Mouse (Mus musculus): ENCODE data around the gene Mgl2. TPM values are rescaled to one million over a fixed set of nuclear protein-coding genes. Genes with fewer than 3 reads are reported as not detected.
"Not testable (repeated sequence)": the region's sequence is repeated elsewhere in the genome, so short reads cannot be mapped to it uniquely, and the experiment has no call there.

Mgl2 gene
- polyA plus RNA-seq, 1 experiment: 1.2 TPM

- no peak overlapping the region for H3ac ChIP-seq (ENCODE audit: control insufficient read depth, insufficient read length)
- no peak for TF ChIP-seq POLR2A (IDR thresholded peaks at IDR 0.05; ENCODE audit: insufficient read length, low read depth)
- TF ChIP-seq MYOD1 (IDR thresholded peaks at IDR 0.05; ENCODE audit: control insufficient read depth in 1 of 3, insufficient read length in 2 of 3, low read depth in 2 of 3): no peak
- TF ChIP-seq REST (IDR thresholded peaks at IDR 0.05; ENCODE audit: insufficient read depth, insufficient read length): no peak
- TF ChIP-seq TCF12 (IDR thresholded peaks at IDR 0.05; ENCODE audit: insufficient read depth, poor library complexity, severe bottlenecking): no peak
- no peak for TF ChIP-seq SRF (IDR thresholded peaks at IDR 0.05; ENCODE audit: control insufficient read depth, insufficient read length, low read depth)
- no peak for TF ChIP-seq POLR2AphosphoS2 (IDR thresholded peaks at IDR 0.05; ENCODE audit: insufficient read length, low read depth)
- no peak for TF ChIP-seq TCF3 (IDR thresholded peaks at IDR 0.05; ENCODE audit: insufficient read length, low read depth)
- no peak for TF ChIP-seq CEBPB (IDR thresholded peaks at IDR 0.05; ENCODE audit: insufficient read depth, poor library complexity, severe bottlenecking)
- no peaks in the 10 kb centered on the region for H3K27me3 ChIP-seq (ENCODE audit: control insufficient read depth, insufficient read depth, insufficient read length)
Observed at GRCm38 (mm10) chr11:70110146-70110545, 20.0 kb upstream of the Mgl2 start.

DNA sequence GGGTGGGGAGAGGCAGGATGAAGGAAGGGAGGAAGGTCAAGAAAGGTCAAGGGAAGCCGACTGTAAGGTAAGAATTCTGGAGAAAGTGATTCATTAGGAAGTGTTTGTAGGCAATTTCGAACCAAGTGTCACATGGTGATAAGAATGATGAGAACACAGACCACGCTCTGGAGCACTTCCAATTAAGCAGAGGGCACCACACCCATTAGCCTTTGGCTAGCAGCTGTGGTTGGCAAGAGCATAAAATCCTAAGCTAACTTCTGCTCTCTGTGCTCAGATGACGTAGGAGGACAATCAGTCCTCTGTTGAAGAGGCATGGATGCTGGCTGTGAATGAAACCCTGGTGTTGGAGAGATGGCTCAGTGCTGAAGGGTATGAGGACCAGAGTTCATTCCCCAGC, 15.6 kb upstream of the Mgl2 start:
- H3K79me2 ChIP-seq (ENCODE audit: control insufficient read depth, insufficient read depth): no peaks in the 10 kb centered on the region
- no peak overlapping the region for H3ac ChIP-seq (ENCODE audit: control insufficient read depth, insufficient read length)
- H3K36me3 ChIP-seq (ENCODE audit: control insufficient read depth, insufficient read depth): no peaks in the 10 kb centered on the region
- H3K4me3 ChIP-seq: no peak overlapping the region
- H3K27me3 ChIP-seq (ENCODE audit: control insufficient read depth, insufficient read depth, insufficient read length): no peaks in the 10 kb centered on the region
- TF ChIP-seq MAX (IDR thresholded peaks at IDR 0.05; ENCODE audit: low read depth) (peak; percentile 62), MYOG (IDR thresholded peaks at IDR 0.05; ENCODE audit: control insufficient read depth in 1 of 3, insufficient read depth in 1 of 3, insufficient read length in 2 of 3, low read depth in 2 of 3) (peak in 1 of 3 experiments; percentile 51), CEBPB (IDR thresholded peaks at IDR 0.05; ENCODE audit: insufficient read depth, poor library complexity, severe bottlenecking) (no peak), MYOD1 (IDR thresholded peaks at IDR 0.05; ENCODE audit: control insufficient read depth in 1 of 3, insufficient read length in 2 of 3, low read depth in 2 of 3) (peak in 2 of 3 experiments; percentile 40 to 54), REST (IDR thresholded peaks at IDR 0.05; ENCODE audit: insufficient read depth, insufficient read length) (no peak), USF1 (IDR thresholded peaks at IDR 0.05; ENCODE audit: low read depth) (peak; percentile 65), E2F4 (IDR thresholded peaks at IDR 0.05; ENCODE audit: insufficient read depth) (no peak), POLR2AphosphoS2 (IDR thresholded peaks at IDR 0.05; ENCODE audit: insufficient read length, low read depth) (no peak), TCF12 (IDR thresholded peaks at IDR 0.05; ENCODE audit: insufficient read depth, poor library complexity, severe bottlenecking) (no peak), POLR2A (IDR thresholded peaks at IDR 0.05; ENCODE audit: insufficient read length, low read depth) (no peak), TCF3 (IDR thresholded peaks at IDR 0.05; ENCODE audit: insufficient read length, low read depth) (no peak), SRF (IDR thresholded peaks at IDR 0.05; ENCODE audit: control insufficient read depth, insufficient read length, low read depth) (no peak)
- H3K4me2 ChIP-seq (ENCODE audit: low read depth): peak overlapping the region; percentile 8

More at GRCm38 (mm10) chr11:70110146-70110545, 20.0 kb upstream of the Mgl2 start:
- Histone ChIP-seq H3K36me3 (ENCODE audit: control insufficient read depth, insufficient read depth) (no peaks in the 10 kb centered on the region), H3K4me2 (ENCODE audit: low read depth) (no peak overlapping the region), H3K4me3 (no peak overlapping the region), H3K79me2 (ENCODE audit: control insufficient read depth, insufficient read depth) (no peaks in the 10 kb centered on the region)

GRCm38 (mm10) chr11:70115901-70116300, 14.2 kb upstream of the Mgl2 start:
- Histone ChIP-seq H3K4me3 (no peak overlapping the region), H3ac (ENCODE audit: control insufficient read depth, insufficient read length) (no peak overlapping the region), H3K4me2 (ENCODE audit: low read depth) (no peak overlapping the region), H3K36me3 (ENCODE audit: control insufficient read depth, insufficient read depth) (no peaks in the 10 kb centered on the region), H3K27me3 (ENCODE audit: control insufficient read depth, insufficient read depth, insufficient read length) (no peaks in the 10 kb centered on the region), H3K79me2 (ENCODE audit: control insufficient read depth, insufficient read depth) (no peaks in the 10 kb centered on the region)
- TF ChIP-seq MAX (IDR thresholded peaks at IDR 0.05; ENCODE audit: low read depth): no peak
- no peak for TF ChIP-seq USF1 (IDR thresholded peaks at IDR 0.05; ENCODE audit: low read depth)
- no peak for TF ChIP-seq TCF12 (IDR thresholded peaks at IDR 0.05; ENCODE audit: insufficient read depth, poor library complexity, severe bottlenecking)
- TF ChIP-seq REST (IDR thresholded peaks at IDR 0.05; ENCODE audit: insufficient read depth, insufficient read length): no peak

DNA sequence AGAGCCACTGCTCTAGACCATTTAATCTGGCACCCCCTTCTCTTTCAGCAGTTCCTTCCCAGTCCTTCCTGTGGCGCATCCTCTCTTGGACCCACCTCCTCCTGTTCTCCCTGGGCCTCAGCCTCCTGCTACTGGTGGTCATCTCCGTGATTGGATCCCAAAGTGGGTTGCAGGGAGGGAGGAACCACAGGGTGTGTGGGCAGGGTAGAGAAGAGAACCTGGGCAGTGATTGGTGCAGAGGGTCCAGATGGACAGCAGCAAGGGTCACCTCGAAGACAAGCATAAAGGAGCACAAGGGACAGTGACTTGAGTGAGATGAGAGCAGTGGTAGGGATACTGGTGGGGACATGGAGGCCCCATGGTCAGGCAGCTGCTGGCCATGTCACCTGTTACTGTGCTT, 4.9 kb downstream of the Mgl2 start:
- not testable (repeated sequence) for H3K79me2 ChIP-seq (ENCODE audit: control insufficient read depth, insufficient read depth); H3K4me3 ChIP-seq; H3K36me3 ChIP-seq (ENCODE audit: control insufficient read depth, insufficient read depth); H3ac ChIP-seq (ENCODE audit: control insufficient read depth, insufficient read length); H3K27me3 ChIP-seq (ENCODE audit: control insufficient read depth, insufficient read depth, insufficient read length); H3K4me2 ChIP-seq (ENCODE audit: low read depth)

- not testable (repeated sequence) for H3K27me3 ChIP-seq (ENCODE audit: control insufficient read depth, insufficient read depth, insufficient read length); H3ac ChIP-seq (ENCODE audit: control insufficient read depth, insufficient read length); H3K4me3 ChIP-seq
Observed at GRCm38 (mm10) chr11:70135925-70136324, 5.8 kb downstream of the Mgl2 start.

GRCm38 (mm10) chr11:70139171-70139570, 9.0 kb downstream of the Mgl2 start:
- Histone ChIP-seq H3K36me3 (ENCODE audit: control insufficient read depth, insufficient read depth) (no peaks in the 10 kb centered on the region), H3K4me3 (no peak overlapping the region), H3K79me2 (ENCODE audit: control insufficient read depth, insufficient read depth) (no peaks in the 10 kb centered on the region), H3K27me3 (ENCODE audit: control insufficient read depth, insufficient read depth, insufficient read length) (no peaks in the 10 kb centered on the region), H3K4me2 (ENCODE audit: low read depth) (no peak overlapping the region), H3ac (ENCODE audit: control insufficient read depth, insufficient read length) (no peak overlapping the region)
- no peak for TF ChIP-seq POLR2AphosphoS2 (IDR thresholded peaks at IDR 0.05; ENCODE audit: insufficient read length, low read depth)
- no peak for TF ChIP-seq MAX (IDR thresholded peaks at IDR 0.05; ENCODE audit: low read depth)
- TF ChIP-seq CEBPB (IDR thresholded peaks at IDR 0.05; ENCODE audit: insufficient read depth, poor library complexity, severe bottlenecking): no peak
- no peak for TF ChIP-seq TCF3 (IDR thresholded peaks at IDR 0.05; ENCODE audit: insufficient read length, low read depth)
- no peak for TF ChIP-seq SRF (IDR thresholded peaks at IDR 0.05; ENCODE audit: control insufficient read depth, insufficient read length, low read depth)
- TF ChIP-seq POLR2A (IDR thresholded peaks at IDR 0.05; ENCODE audit: insufficient read length, low read depth): no peak
- no peak for TF ChIP-seq USF1 (IDR thresholded peaks at IDR 0.05; ENCODE audit: low read depth)
- TF ChIP-seq E2F4 (IDR thresholded peaks at IDR 0.05; ENCODE audit: insufficient read depth): no peak
- TF ChIP-seq REST (IDR thresholded peaks at IDR 0.05; ENCODE audit: insufficient read depth, insufficient read length): no peak
- TF ChIP-seq TCF12 (IDR thresholded peaks at IDR 0.05; ENCODE audit: insufficient read depth, poor library complexity, severe bottlenecking): no peak
- no peak for TF ChIP-seq MYOD1 (IDR thresholded peaks at IDR 0.05; ENCODE audit: control insufficient read depth in 1 of 3, insufficient read length in 2 of 3, low read depth in 2 of 3)
- TF ChIP-seq MYOG (IDR thresholded peaks at IDR 0.05; ENCODE audit: control insufficient read depth in 1 of 3, insufficient read depth in 1 of 3, insufficient read length in 2 of 3, low read depth in 2 of 3): no peak

More at GRCm38 (mm10) chr11:70135925-70136324, 5.8 kb downstream of the Mgl2 start:
- H3K79me2 ChIP-seq (ENCODE audit: control insufficient read depth, insufficient read depth); H3K36me3 ChIP-seq (ENCODE audit: control insufficient read depth, insufficient read depth); H3K4me2 ChIP-seq (ENCODE audit: low read depth): not testable (repeated sequence)
